ENCODE assay signal across 22 mouse cellular contexts in the genomic region with DNA sequence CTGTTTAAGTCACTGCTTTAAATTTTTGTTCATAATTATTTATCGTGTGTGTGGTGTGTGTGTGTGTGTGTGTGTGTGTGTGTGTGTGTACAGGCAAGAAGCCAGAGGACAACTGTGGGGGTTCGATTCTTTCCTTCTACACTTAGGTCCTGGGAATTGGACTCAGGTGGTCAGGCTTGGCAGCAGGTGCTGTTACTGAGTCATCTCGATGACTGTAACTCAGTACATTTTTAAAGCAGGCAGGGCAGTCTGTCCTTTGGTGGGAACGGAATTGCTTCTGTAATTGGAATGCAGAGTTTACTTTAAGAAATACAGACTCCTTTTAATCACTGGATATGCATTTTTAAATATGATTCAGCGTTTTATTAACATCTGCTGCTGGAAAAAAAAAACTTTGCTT. TPM values are rescaled to one million over a fixed set of nuclear protein-coding genes. Genes with fewer than 3 reads are reported as not detected.
DNase-seq lines count a peak whose midpoint lies in the region; TF ChIP-seq lines count a peak whose summit lies in the region.
"Had no signal": no experiment of that assay in that cellular context is flagged by ENCODE, and none has a peak within 500 bp of the region (broad histone marks: within the 10 kb centered on the region; RNA-seq: fewer than 3 reads in every experiment).

No protein-coding gene starts in this region.

- H3K79me3 ChIP-seq in C2C12 (ENCODE audit: low read depth): peaks cover 80% of the 10 kb centered on the region

- TF ChIP-seq CTCF in heart, adult 2 months (IDR thresholded peaks at IDR 0.05): no peak
- TF ChIP-seq CTCF in C2C12 (IDR thresholded peaks at IDR 0.05; ENCODE audit: control insufficient read depth, insufficient read depth, insufficient read length): no peak

- peaks cover 3% of the 10 kb centered on the region for H3K79me2 ChIP-seq in heart, adult 2 months (replicated peaks; ENCODE audit: control insufficient read depth, insufficient read depth, low read length)
- peaks cover 100% of the 10 kb centered on the region for H3K79me2 ChIP-seq in C2C12 (ENCODE audit: control insufficient read depth, insufficient read depth)

- TF ChIP-seq POLR2A in heart, adult 2 months (IDR thresholded peaks at IDR 0.05; ENCODE audit: insufficient read depth, low read depth, low read length): no peak

- no peak for TF ChIP-seq EP300 in heart, adult 2 months (IDR thresholded peaks at IDR 0.05; ENCODE audit: insufficient read depth, low read depth, low read length)

- H3K4me1 ChIP-seq in heart, adult 2 months (ENCODE audit: control insufficient read depth, insufficient read depth, low read length): peaks cover 24% of the 10 kb centered on the region
- H3K4me1 ChIP-seq in embryonic facial prominence, embryonic 10.5 days: peaks cover 18% of the 10 kb centered on the region
- H3K4me1 ChIP-seq: forebrain, embryonic 12.5 days; forebrain, embryonic 15.5 days; hindbrain, embryonic 10.5 days; hindbrain, embryonic 13.5 days had no signal

- H3K9ac ChIP-seq in heart, adult 2 months (ENCODE audit: low read depth, low read length): no peak overlapping the region
- H3K9ac ChIP-seq: forebrain, embryonic 12.5 days; forebrain, embryonic 15.5 days; heart, embryonic 13.5 days; hindbrain, embryonic 13.5 days; intestine, embryonic 15.5 days had no signal

- no peak for DNase-seq in heart, adult 2 months
- no peak for DNase-seq in heart, adult 18-20 months
- peak; percentile 49 for DNase-seq in 3134 (ENCODE audit: extremely low read depth, insufficient read length, low spot score)
- peak; percentile 89 for DNase-seq in fibroblast of lung, adult 2 months (ENCODE audit: low read depth)
- no peak for DNase-seq in urinary bladder, postnatal 10 days (ENCODE audit: low spot score)
- DNase-seq in urinary bladder, adult 2 months (ENCODE audit: low spot score): no peak
- no peak for DNase-seq in embryonic facial prominence, embryonic 10.5 days (ENCODE audit: low spot score)
- DNase-seq: cerebellum, adult 11 months; cerebellum, adult 8-10 months; cerebellum, postnatal 36 days; embryo, embryonic 11 days; gastrocnemius, postnatal 10 days had no signal

- no peaks in the 10 kb centered on the region for H3K27me3 ChIP-seq in heart, adult 2 months (ENCODE audit: control insufficient read depth, insufficient read depth, low read length)
- no peaks in the 10 kb centered on the region for H3K27me3 ChIP-seq in C2C12 (ENCODE audit: control insufficient read depth, insufficient read depth, insufficient read length)
- H3K27me3 ChIP-seq in embryonic facial prominence, embryonic 10.5 days (replicated peaks; ENCODE audit: low read depth, poor library complexity, severe bottlenecking): no peaks in the 10 kb centered on the region
- H3K27me3 ChIP-seq: CH12.LX; forebrain, embryonic 12.5 days; forebrain, embryonic 15.5 days; heart, embryonic 13.5 days; hindbrain, embryonic 13.5 days; intestine, embryonic 15.5 days had no signal

- no peak overlapping the region for H3ac ChIP-seq in C2C12 (ENCODE audit: control insufficient read depth, insufficient read length, low read depth)

- H3K36me3 ChIP-seq in heart, adult 2 months (ENCODE audit: control insufficient read depth, insufficient read depth, low read length): peaks cover 8% of the 10 kb centered on the region; the same call in 1 of the 2 replicates
- H3K36me3 ChIP-seq in C2C12 (ENCODE audit: control insufficient read depth, insufficient read depth): peaks cover 47% of the 10 kb centered on the region
- peaks cover 10% of the 10 kb centered on the region for H3K36me3 ChIP-seq in embryonic facial prominence, embryonic 10.5 days (replicated peaks)
- H3K36me3 ChIP-seq: forebrain, embryonic 15.5 days; hindbrain, embryonic 13.5 days had no signal

- WGBS in heart, adult 2 months: 59% methylated on average over 5 of the region's 5 CpGs
- 91% methylated on average over 5 of the region's 5 CpGs for WGBS in embryonic facial prominence, embryonic 10.5 days

- H3K9me3 ChIP-seq in embryonic facial prominence, embryonic 10.5 days: no peaks in the 10 kb centered on the region
- H3K9me3 ChIP-seq: forebrain, embryonic 12.5 days; forebrain, embryonic 15.5 days; G1E; heart, embryonic 10.5 days; hindbrain, embryonic 13.5 days; intestine, embryonic 15.5 days had no signal

- intact Hi-C loops in heart, adult 2 months (cut with DNase I): no loop called here

- peak overlapping the region; percentile 49 for H3K27ac ChIP-seq in heart, adult 2 months
- H3K27ac ChIP-seq in embryonic facial prominence, embryonic 10.5 days (replicated peaks): no peak overlapping the region
- H3K27ac ChIP-seq: forebrain, embryonic 12.5 days; forebrain, embryonic 15.5 days; heart, embryonic 10.5 days; heart, embryonic 13.5 days; hindbrain, embryonic 10.5 days; hindbrain, embryonic 13.5 days; intestine, embryonic 15.5 days had no signal

- no peak overlapping the region for H3K4me3 ChIP-seq in heart, adult 2 months
- no peak overlapping the region for H3K4me3 ChIP-seq in C2C12 (ENCODE audit: insufficient read depth, poor library complexity, severe bottlenecking)
- no peak overlapping the region for H3K4me3 ChIP-seq in embryonic facial prominence, embryonic 10.5 days
- H3K4me3 ChIP-seq: forebrain, embryonic 12.5 days; forebrain, embryonic 15.5 days; heart, embryonic 10.5 days; heart, embryonic 13.5 days; hindbrain, embryonic 10.5 days; hindbrain, embryonic 13.5 days; intestine, embryonic 15.5 days had no signal

TF ChIP-seq in C2C12, 6 proteins besides CTCF, POLR2A, EP300 and RAD21:
- TF ChIP-seq MYOD1 (IDR thresholded peaks at IDR 0.05; ENCODE audit: control insufficient read depth, insufficient read length, low read depth) (peak; percentile 66), FOSL1 (IDR thresholded peaks at IDR 0.05; ENCODE audit: insufficient read depth, low read length, poor library complexity, severe bottlenecking) (peak; percentile 12), CEBPB (IDR thresholded peaks at IDR 0.05; ENCODE audit: low read depth) (no peak)

RNA-seq across cellular contexts. Expression of a gene that starts 22.9 kb away (rescaled TPM):
- total RNA-seq in heart, adult 2 months (2021): 100 to 1,000 TPM; 275 to 303 TPM
- 75.1 and 124 TPM in 2 replicates for polyA plus RNA-seq in heart, adult 2 months (2012; rRNA removed)
- 100 to 1,000 TPM; 270 to 291 TPM for total RNA-seq in heart, adult 18-20 months (2021)
- polyA plus RNA-seq in C2C12 (2012; fragmentation: generic; extraction: Trizol): 19.5 TPM
- polyA plus RNA-seq in urinary bladder, adult 2 months (2012; rRNA removed): 54.3 and 84.8 TPM in 2 replicates
- 7.3 and 8.7 TPM in 2 replicates for polyA plus RNA-seq in embryonic facial prominence, embryonic 10.5 days (2016; fragmentation: Nextera tagmentation; extraction: Ambion mirVana)

Comparison
In these comparisons a context has a peak if more than half of its experiments do, and no peak if none do; other contexts are left out.
1. DNase-seq: peak in 3134 (single experiment) and fibroblast of lung, adult 2 months (single experiment); none in heart, adult 2 months (0 of 2), heart, adult 18-20 months (0 of 2), urinary bladder, postnatal 10 days (single experiment), urinary bladder, adult 2 months (single experiment) and embryonic facial prominence, embryonic 10.5 days (single experiment).